Mouse (Mus musculus): ENCODE measurements around the gene Cic.
"Not testable (repeated sequence)": the region's sequence is repeated elsewhere in the genome, so short reads cannot be mapped to it uniquely, and the experiment has no call there.

Gene Cic

DNA sequence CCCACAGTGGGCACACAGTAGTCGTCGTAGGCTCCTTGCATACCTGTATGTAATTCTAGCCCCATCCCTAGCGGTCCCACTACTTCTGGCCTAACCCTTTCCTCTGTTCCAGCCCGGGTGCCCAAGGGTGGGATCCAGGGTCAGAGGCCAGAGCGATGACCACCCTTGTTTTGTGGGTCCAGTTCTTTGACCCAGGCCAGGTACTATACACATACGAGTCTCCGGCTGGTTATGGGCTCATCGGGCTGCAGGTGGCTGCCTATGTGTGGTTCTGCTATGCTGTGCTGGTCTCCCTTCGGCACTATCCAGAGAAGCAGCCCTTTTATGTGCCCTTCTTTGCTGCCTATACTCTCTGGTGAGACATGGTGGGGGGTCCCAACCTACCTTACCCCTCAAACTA is 41.9 kb downstream of the Cic start:
- DNase-seq: no peak

- no peak for DNase-seq
Observed at GRCm38 (mm10) chr7:25311193-25311592, 43.7 kb downstream of the Cic start.

DNA sequence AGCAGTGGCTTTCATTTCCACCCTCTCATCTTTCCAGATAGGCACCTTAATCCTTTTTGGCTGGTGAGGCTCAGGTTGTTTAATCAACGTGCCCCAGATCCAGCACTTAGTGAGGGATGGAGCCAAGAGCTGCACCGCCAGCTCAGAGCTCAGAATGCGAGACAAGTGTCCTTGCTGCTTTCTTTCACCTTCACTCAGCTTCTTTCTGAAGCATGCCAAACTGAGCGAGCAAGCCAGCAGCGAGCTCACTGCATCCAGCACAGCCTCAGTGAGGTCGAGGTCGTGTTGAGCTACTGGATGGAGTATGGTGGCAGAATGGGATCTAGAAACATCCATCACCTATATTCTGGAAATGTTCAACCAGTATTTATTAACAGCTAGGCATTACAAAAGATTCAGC is 45.8 kb downstream of the Cic start:
- DNase-seq: no peak

- no peak for DNase-seq
Observed at GRCm38 (mm10) chr7:25314606-25315305, 47.3 kb downstream of the Cic start.

GRCm38 (mm10) chr7:25315306-25316041 is 48.0 kb downstream of the Cic start:
- peak; percentile 59 for DNase-seq

- DNase-seq: peak; percentile 96
Observed at GRCm38 (mm10) chr7:25316532-25317445, 49.3 kb downstream of the Cic start, which contains the start of gene Megf8. TSS of gene Megf8 (plus strand) at chr7:25317164.

- peak; percentile 58 for DNase-seq
Observed at GRCm38 (mm10) chr7:25317446-25317999, 50.0 kb downstream of the Cic start.

DNA sequence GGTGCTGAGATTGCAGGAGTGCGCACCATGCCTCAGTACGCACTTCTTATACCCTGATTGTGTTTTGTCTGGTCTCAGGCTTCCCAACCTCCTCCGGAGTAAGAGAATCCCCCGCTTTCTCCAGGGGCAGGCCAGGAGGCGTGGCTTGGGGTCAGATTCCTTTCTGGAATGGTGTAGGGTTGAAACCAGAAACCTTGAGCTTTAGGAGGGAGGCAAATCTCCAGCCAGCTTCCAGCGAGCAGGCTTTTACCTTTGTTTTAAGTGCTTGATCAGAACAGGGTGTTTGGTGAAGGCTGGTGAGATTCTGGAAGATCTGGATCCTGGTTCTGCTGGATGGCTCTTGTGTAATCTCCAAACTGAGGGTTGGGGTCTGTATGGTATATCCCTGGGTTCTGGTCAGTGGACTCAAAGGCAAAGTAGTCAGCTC is 54.6 kb downstream of the Cic start:
- DNase-seq: no peak

- no peak for DNase-seq
Observed at GRCm38 (mm10) chr7:25323219-25323618, 55.7 kb downstream of the Cic start.

DNA sequence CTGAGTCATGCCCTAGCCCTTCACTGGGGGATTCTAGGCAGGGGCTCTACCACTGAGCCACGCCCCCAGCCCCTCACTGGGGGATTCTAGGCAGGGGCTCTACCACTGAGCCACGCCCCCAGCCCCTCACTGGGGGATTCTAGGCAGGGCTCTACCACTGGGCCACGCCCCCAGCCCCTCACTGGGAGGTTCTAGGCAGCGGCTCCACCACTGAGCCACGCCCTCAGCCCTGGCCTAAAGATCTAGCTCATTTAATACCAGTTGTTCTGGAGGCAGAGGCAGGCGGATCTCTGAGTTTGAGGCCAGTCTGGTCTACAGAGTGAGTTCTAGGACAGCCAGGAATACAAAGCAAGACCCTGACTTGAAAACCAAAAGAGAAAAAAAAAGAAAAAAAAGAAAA is 57.9 kb downstream of the Cic start:
- not testable (repeated sequence) for DNase-seq

DNA sequence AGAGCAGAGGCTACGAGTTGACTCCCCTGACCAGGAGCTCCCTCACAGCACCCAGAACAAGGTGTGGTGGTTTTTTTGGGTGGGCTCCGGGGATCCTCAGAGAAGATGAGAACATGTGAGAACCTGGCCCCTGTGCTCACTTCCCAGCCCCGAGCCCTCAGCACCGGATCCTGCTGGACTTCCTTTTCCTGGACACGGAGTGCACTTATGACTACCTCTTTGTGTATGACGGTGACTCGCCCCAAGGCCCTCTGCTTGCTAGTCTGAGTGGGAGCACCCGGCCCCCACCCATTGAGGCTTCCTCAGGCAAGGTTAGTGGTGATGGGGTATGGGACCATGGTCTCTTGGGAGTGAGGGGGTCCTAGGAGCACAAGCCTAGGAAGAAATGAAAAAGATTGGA is 58.7 kb downstream of the Cic start:
- no peak for DNase-seq

DNA sequence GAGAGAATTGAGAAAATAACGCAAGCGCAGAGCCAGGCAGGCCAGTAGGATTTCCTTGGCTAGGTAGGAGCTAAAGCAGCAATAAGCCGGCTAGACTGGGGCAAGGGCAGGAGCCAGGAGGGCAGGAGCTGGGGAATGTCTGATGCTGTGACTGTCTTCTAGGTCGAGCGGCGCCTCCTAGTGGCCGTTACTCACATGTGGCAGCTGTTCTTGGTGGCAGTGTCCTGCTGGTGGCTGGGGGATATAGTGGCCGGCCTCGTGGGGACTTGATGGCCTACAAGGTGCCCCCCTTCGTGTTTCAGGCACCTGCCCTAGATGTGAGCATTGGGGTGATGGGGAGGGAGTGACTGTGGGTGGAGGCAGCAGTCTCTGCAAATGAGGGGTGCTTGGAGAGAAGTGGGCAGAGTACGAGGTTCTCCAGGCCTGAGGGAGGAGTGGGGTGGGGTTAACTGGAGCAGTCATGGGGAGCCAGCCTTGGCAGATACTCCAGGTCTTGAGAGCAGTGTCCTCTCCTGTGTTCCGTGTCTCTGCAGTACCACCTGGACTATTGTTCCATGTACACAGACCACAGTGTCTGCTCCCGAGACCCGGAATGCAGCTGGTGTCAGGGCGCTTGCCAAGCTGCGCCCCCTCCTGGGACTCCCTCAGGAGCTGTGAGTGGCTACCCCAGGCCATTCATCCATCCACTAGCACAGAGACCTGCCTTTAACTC is 66.2 kb downstream of the Cic start:
- DNase-seq: peak; percentile 60

- DNase-seq: no peak
Observed at GRCm38 (mm10) chr7:25334472-25334871, 67.0 kb downstream of the Cic start.

GRCm38 (mm10) chr7:25339329-25339728 is 71.8 kb downstream of the Cic start:
- DNase-seq: no peak

DNA sequence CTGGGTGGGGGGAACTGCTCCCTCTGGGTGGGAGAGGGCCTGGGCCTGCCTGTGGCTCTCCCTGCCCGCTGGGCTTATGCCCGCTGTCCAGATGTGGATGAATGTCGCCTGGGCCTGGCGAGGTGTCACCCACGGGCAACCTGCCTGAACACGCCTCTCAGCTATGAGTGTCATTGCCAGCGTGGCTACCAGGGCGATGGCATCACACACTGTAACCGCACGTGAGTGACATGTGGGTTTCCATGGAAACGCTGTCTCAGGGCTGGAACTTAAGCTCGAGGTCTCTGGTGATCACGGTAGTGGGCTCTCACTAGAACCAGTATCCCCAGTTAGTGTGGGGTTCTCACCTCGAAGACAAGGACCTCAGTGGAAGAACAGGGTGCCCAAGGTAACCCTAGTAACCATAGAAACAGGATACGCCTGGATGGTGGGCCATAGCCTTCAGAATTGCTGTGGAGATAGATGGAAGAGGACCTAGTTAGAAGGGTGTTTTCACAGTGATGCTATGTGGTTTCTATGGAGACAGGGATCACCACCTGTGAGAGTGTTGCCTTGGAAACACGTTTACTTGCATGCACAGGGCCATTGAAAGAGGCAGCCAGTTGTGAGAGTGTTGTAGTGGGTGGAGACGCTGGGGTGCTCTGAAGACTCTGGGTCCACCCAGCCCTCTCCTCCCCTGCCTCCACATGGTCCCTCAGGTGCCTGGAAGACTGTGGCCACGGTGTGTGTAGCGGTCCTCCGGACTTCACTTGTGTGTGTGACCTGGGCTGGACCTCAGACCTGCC is 73.7 kb downstream of the Cic start:
- no peak for DNase-seq

Measured in cerebellum, adult 8-10 months (tissue).